Mouse (Mus musculus) CH12.LX (cell line): ENCODE results near the gene Ier2. TPM values are rescaled to one million over a fixed set of nuclear protein-coding genes. Genes with fewer than 3 reads are reported as not detected.

Experiments
- DNase-seq: peaks from one replicate; pipeline ENCODE4 v3.0.0-alpha.2; 2013; ENCODE audit errors: extremely low read depth
- H3K27ac ChIP-seq: 2 replicates; pipeline ENCODE4 v1.5.1; 2012; ENCODE audit warnings: low read depth, mild to moderate bottlenecking, control low read depth, moderate library complexity; ENCODE audit not compliant: insufficient read depth
- H3K27me3 ChIP-seq: replicated peaks from 2 replicates; pipeline ENCODE3; 2012; ENCODE audit warnings: inconsistent platforms
- H3K36me3 ChIP-seq, 2 experiments: replicated peaks in 1 of 2; 2 replicates each; pipeline versions ENCODE3 to v1.6.1; 2012; ENCODE audit warnings: inconsistent platforms in 1 of 2, low read length in 1 of 2, mild to moderate bottlenecking in 1 of 2, mixed read lengths in 1 of 2, moderate library complexity in 1 of 2; ENCODE audit not compliant: control insufficient read depth in 1 of 2, insufficient read depth in 1 of 2
- H3K4me1 ChIP-seq, 2 experiments: 2 replicates each; pipeline ENCODE4 v1.6.1; 2012; ENCODE audit warnings: inconsistent platforms in 1 of 2, moderate library complexity in 1 of 2; ENCODE audit not compliant: insufficient read depth in 2 of 2, control insufficient read depth in 1 of 2
- H3K4me2 ChIP-seq: 2 replicates; pipeline ENCODE4 v1.6.1; 2012; ENCODE audit warnings: low read depth, mild to moderate bottlenecking, control low read depth; ENCODE audit not compliant: poor library complexity, insufficient read depth, severe bottlenecking
- H3K4me3 ChIP-seq, 3 experiments: fragments of 150-350 bp in 1 of 3; sonication (generic) in 1 of 3; replicated peaks in 1 of 3; 2 replicates each; pipeline versions ENCODE3 to v1.5.1; 2011 to 2012; ENCODE audit warnings: low read depth in 2 of 3, low read length in 2 of 3, mild to moderate bottlenecking in 2 of 3, moderate library complexity in 2 of 3, control low read depth in 1 of 3, improper control_type of control experiment in 1 of 3, inconsistent platforms in 1 of 3, mixed read lengths in 1 of 3; ENCODE audit not compliant: poor library complexity in 1 of 3
- H3K79me2 ChIP-seq: replicated peaks from 2 replicates; pipeline ENCODE4 v1.6.1; 2012; ENCODE audit warnings: mild to moderate bottlenecking, moderate library complexity; ENCODE audit not compliant: control insufficient read depth, poor library complexity, insufficient read depth, severe bottlenecking; ENCODE audit errors: extremely low read depth
- H3K9ac ChIP-seq: 2 replicates; pipeline ENCODE4 v1.6.1; 2012; ENCODE audit warnings: low read depth, mild to moderate bottlenecking, control low read depth, moderate library complexity; ENCODE audit not compliant: insufficient read depth
- H3K9me3 ChIP-seq: replicated peaks from 2 replicates; pipeline ENCODE3; 2012; ENCODE audit warnings: low read length, inconsistent platforms, mixed read lengths
- CHD1 ChIP-seq: IDR thresholded peaks from 2 replicates; pipeline ENCODE4 v1.6.1; 2012; ENCODE audit warnings: low read depth, low read length, improper control_type of control experiment, inconsistent platforms
- CHD2 ChIP-seq: IDR thresholded peaks from 2 replicates; pipeline ENCODE4 v1.6.1; 2011; ENCODE audit warnings: low read length, improper control_type of control experiment
- CTCF ChIP-seq, 2 experiments: IDR thresholded peaks in 1 of 2; conservative IDR thresholded peaks in 1 of 2; 2 replicates each; pipeline ENCODE4 v1.5.1; 2011 to 2012; ENCODE audit warnings: low read depth in 2 of 2, low read length in 2 of 2, improper control_type of control experiment in 1 of 2, inconsistent platforms in 1 of 2, mild to moderate bottlenecking in 1 of 2, moderate library complexity in 1 of 2
- E2F4 ChIP-seq: IDR thresholded peaks from 2 replicates; pipeline ENCODE4 v1.6.1; 2011; ENCODE audit warnings: low read depth, low read length, improper control_type of control experiment; ENCODE audit not compliant: insufficient replicate concordance
- ELF1 ChIP-seq: IDR thresholded peaks from 2 replicates; pipeline ENCODE4 v1.6.1; 2014; ENCODE audit warnings: low read depth, mild to moderate bottlenecking, inconsistent platforms, low read length, improper control_type of control experiment
- EP300 ChIP-seq: IDR thresholded peaks from 2 replicates; pipeline ENCODE4 v1.6.1; 2011; ENCODE audit warnings: low read length, improper control_type of control experiment
- HCFC1 ChIP-seq: IDR thresholded peaks from 2 replicates; pipeline ENCODE4 v1.6.1; 2012; ENCODE audit warnings: low read depth, mild to moderate bottlenecking, inconsistent platforms, low read length, improper control_type of control experiment
- MYC ChIP-seq: IDR thresholded peaks from 2 replicates; pipeline ENCODE4 v1.6.1; 2011; ENCODE audit warnings: low read depth, mild to moderate bottlenecking, improper control_type of control experiment, low read length
- NELFE ChIP-seq: IDR thresholded peaks from 2 replicates; pipeline ENCODE4 v1.6.1; 2011; ENCODE audit warnings: low read depth, low read length, improper control_type of control experiment
- NRF1 ChIP-seq: IDR thresholded peaks from 2 replicates; pipeline ENCODE4 v1.6.1; 2014; ENCODE audit warnings: low read depth, mild to moderate bottlenecking, inconsistent platforms, low read length, improper control_type of control experiment, moderate library complexity
- PAX5 ChIP-seq: IDR thresholded peaks from 2 replicates; pipeline ENCODE4 v1.6.1; 2012; ENCODE audit warnings: low read length, inconsistent platforms, mixed read lengths
- POLR2A ChIP-seq: IDR thresholded peaks from 2 replicates; pipeline ENCODE4 v1.6.1; 2011; ENCODE audit warnings: low read depth, mild to moderate bottlenecking, improper control_type of control experiment, low read length
- POLR2AphosphoS2 ChIP-seq: IDR thresholded peaks from 2 replicates; pipeline ENCODE4 v1.6.1; 2011; ENCODE audit warnings: low read depth, low read length, improper control_type of control experiment
- TBP ChIP-seq: conservative IDR thresholded peaks from 2 replicates; pipeline ENCODE4 v1.6.1; 2011; ENCODE audit warnings: low read depth, low read length, improper control_type of control experiment
- TCF12 ChIP-seq: IDR thresholded peaks from 2 replicates; pipeline ENCODE4 v1.6.1; 2014; ENCODE audit warnings: low read depth, mild to moderate bottlenecking, inconsistent platforms, low read length, improper control_type of control experiment
- USF1 ChIP-seq: IDR thresholded peaks from 2 replicates; pipeline ENCODE4 v1.6.1; 2014; ENCODE audit warnings: low read depth, mild to moderate bottlenecking, inconsistent platforms, low read length, improper control_type of control experiment
- USF2 ChIP-seq: conservative IDR thresholded peaks from 2 replicates; pipeline ENCODE4 v1.6.1; 2011; ENCODE audit warnings: low read depth, low read length, improper control_type of control experiment
- ZMIZ1 ChIP-seq: IDR thresholded peaks from 2 replicates; pipeline ENCODE4 v1.6.1; 2012; ENCODE audit warnings: low read depth, mild to moderate bottlenecking, inconsistent platforms, low read length, improper control_type of control experiment
- ZNF384 ChIP-seq: IDR thresholded peaks from 2 replicates; pipeline ENCODE4 v1.6.1; 2012; ENCODE audit warnings: low read depth, low read length, improper control_type of control experiment, inconsistent platforms
- dilution Hi-C: fragments of 300-500 bp; cut with MboI; formaldehyde crosslinking; loops from 2 replicates; pipeline ENCODE4 v1.14.3; 2020; ENCODE audit warnings: low sequenced_read_pairs; ENCODE audit not compliant: extremely low pct_unique_long_range_greater_than_20kb, extremely low pct_ligation_motif_present
- in situ Hi-C: fragments of 300-500 bp; cut with MboI; formaldehyde crosslinking; loops from 3 replicates; pipeline ENCODE4 v1.14.3; 2019; ENCODE audit warnings: low sequenced_read_pairs, low pct_ligation_motif_present, low pct_unique_long_range_greater_than_20kb, mixed read lengths
- polyA plus RNA-seq: library from polyadenylated mRNA; unstranded; fragments of >175 nt; gene quantifications from 2 replicates; pipeline ENCODE4 v1.2.1, GENCODE M21; 2012; ENCODE audit warnings: low read depth; ENCODE audit not compliant: insufficient read length
- total RNA-seq, 2 experiments: library from RNA; depleted of rRNA; stranded (reverse); fragments of 300-350 nt in 1 of 2; fragments of >200 nt in 1 of 2; gene quantifications; 2 replicates each; pipeline ENCODE4 v1.2.3; 2012 to 2014

Gene Ier2
- total and polyA plus RNA-seq, 3 experiments, result 26.3 to 35.4 (median 30.3) TPM

DNA sequence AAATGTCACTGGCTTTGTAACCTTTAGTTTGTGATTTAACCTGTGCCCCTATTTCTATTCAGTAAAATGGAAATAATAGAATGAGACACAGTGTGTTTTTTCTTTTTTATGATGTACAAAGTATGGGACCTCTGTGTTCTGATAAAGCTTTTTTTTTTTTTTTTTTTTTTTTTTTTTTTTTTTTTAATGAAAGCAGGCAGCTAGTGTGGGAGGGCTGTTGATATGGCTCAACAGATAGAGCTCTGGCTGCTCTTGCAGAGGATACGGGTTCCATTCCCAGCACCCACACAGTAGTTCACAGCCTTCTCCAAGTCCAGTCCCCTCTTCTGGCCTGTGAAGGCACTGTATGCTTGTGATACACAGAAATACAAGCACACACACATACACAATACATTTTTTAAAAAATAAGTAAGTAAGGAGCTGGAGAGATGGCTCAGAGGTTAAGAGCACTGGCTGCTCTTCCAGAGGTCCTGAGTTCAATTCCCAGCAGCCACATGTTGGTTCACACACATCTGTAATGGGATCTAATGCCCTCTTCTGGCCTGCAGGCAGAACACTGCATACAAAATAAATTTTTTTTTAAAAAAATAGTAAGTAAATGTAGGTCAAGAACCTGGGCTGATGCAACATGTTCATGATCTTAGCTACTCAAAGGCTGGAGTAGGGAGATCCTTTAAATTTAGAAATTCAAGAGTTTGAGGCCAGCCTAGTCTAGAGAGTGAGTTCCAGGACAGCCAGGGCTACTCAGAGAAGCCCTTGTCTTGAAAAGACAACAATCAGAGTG lies 20.9 kb downstream of the Ier2 start:
- H3K4me3 ChIP-seq, result no peak overlapping the region

DNA sequence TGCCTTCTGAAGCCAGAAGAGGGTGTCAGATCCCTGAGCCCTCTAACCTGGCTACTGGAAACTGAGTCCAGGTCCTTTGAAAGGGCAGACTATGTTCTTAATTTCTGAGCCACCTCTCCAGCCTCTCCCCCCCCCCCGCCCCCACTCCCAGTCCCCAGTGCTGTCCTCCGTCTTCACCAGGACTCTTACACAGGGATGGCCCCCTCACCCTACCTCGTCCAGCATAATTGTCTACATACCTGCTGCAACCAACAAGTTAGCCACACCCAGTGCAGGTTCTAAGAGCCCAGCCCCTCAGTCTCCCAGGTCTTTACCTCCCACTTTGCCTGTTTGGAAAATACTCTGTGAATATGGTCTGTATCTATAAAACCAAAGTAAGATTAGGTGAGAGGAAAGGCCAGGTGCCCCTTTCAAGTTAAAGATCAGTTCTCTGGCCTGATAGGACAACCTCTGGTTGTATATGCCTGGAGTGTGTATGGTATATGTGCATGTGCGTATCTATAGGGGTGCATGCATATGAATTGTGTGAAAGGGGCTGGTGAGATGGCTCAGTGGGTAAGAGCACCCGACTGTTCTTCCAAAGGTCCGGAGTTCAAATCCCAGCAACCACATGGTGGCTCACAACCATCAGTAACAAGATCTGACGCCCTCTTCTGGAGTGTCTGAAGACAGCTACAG lies 21.9 kb downstream of the Ier2 start:
- no peak overlapping the region for H3K9ac ChIP-seq
- DNase-seq, result no peak
- no peak for TF ChIP-seq POLR2AphosphoS2
- no peak for TF ChIP-seq ZMIZ1
- TF ChIP-seq TCF12, result no peak
- TF ChIP-seq, all 38 proteins: peak for 0
- Histone ChIP-seq H3K79me2 (no peaks in the 10 kb centered on the region), H3K27me3 (peaks cover 2% of the 10 kb centered on the region), H3K4me1 (peaks cover 9 to 31% of the 10 kb centered on the region in 2 experiments), H3K4me2 (no peak overlapping the region), H3K27ac (no peak overlapping the region), H3K36me3 (peaks cover 0 to 6% of the 10 kb centered on the region in 2 experiments), H3K4me3 (no peak overlapping the region), H3K9me3 (no peaks in the 10 kb centered on the region)
- dilution Hi-C loops, result no loop called here
- in situ Hi-C loops, result no loop called here

More for the DNA sequence above, 20.9 kb downstream of the Ier2 start:
- dilution Hi-C loops (no loop called here), in situ Hi-C loops (no loop called here)
- Histone ChIP-seq H3K36me3 (no peaks in the 10 kb centered on the region), H3K9me3 (no peaks in the 10 kb centered on the region), H3K79me2 (no peaks in the 10 kb centered on the region), H3K4me1 (peaks cover 9 to 31% of the 10 kb centered on the region in 2 experiments), H3K4me2 (no peak overlapping the region), H3K27me3 (peaks cover 2% of the 10 kb centered on the region), H3K9ac (peak overlapping the region; percentile 33; the same call in 1 of the 2 replicates), H3K27ac (no peak overlapping the region)
- no peak for DNase-seq
- TF ChIP-seq ZNF384 (peak; percentile 93), CTCF (conservative IDR thresholded peaks at IDR 0.05 in 1 of 2, IDR thresholded peaks at IDR 0.05 in 1 of 2; ENCODE audit: low read depth in 2 of 2, low read length in 2 of 2) (peak in 1 of 2 experiments; percentile 34; a peak in 2 of 4 replicates), NRF1 (no peak), USF2 (no peak), TBP (peak; percentile 66; the same call in 1 of the 2 replicates), MYC (peak; percentile 48; the same call in 1 of the 2 replicates), ELF1 (0 out of 2 replicates have a peak, but pooled peaks have one; percentile 16)

- peaks cover 2% of the 10 kb centered on the region for H3K27me3 ChIP-seq
- H3K4me1 ChIP-seq, result peaks cover 9 to 31% of the 10 kb centered on the region in 2 experiments
- no peaks in the 10 kb centered on the region for H3K9me3 ChIP-seq
- H3K36me3 ChIP-seq, result peaks cover 0 to 11% of the 10 kb centered on the region in 2 experiments
- H3K27ac ChIP-seq, result no peak overlapping the region
- no peak for DNase-seq
- peak overlapping the region; percentile 48 for H3K9ac ChIP-seq
- in situ Hi-C loops (no loop called here), dilution Hi-C loops (no loop called here)
- TF ChIP-seq ELF1, result no peak
- no peak for TF ChIP-seq POLR2A
- TF ChIP-seq PAX5, result no peak
- no peak for TF ChIP-seq TCF12
- TF ChIP-seq CHD1, result peak; percentile 83; the same call in 1 of the 2 replicates
- TF ChIP-seq CHD2, result no peak
- no peak for TF ChIP-seq HCFC1
- no peak for TF ChIP-seq EP300
- no peak for TF ChIP-seq NELFE
- no peak for TF ChIP-seq E2F4
- TF ChIP-seq ZNF384, result 0 out of 2 replicates have a peak, but pooled peaks have one; percentile 5
- TF ChIP-seq USF2, result no peak
- no peak for TF ChIP-seq USF1
- no peaks in the 10 kb centered on the region for H3K79me2 ChIP-seq
- H3K4me2 ChIP-seq, result peak overlapping the region; percentile 82
- peak overlapping the region; percentile 40 to 58 (median 54) for H3K4me3 ChIP-seq
These were observed 22.6 kb downstream of the Ier2 start for GRCm38 (mm10) chr8:84640010-84640588.
